Mouse (Mus musculus) liver, postnatal 0 days (tissue): ENCODE data around the gene Mzf1. TPM values are rescaled to one million over a fixed set of nuclear protein-coding genes. Genes with fewer than 3 reads are reported as not detected.

Experiments used
- ATAC-seq: fragments of 200-750 bp; cut with Nextera tagmentation; 2 replicates; pipeline ENCODE4 v1.8.0; 2017; ENCODE audit warnings: mild to moderate bottlenecking, moderate library complexity
- DNase-seq: peaks from one replicate; pipeline ENCODE4 v3.0.0-alpha.2; 2016
- H3K27ac ChIP-seq: fragments of 300-500 bp; sonication (generic); 2 replicates; pipeline ENCODE4 v1.5.1; 2014; ENCODE audit warnings: antibody characterized with exemption, moderate library complexity, mild to moderate bottlenecking, low read depth
- H3K27me3 ChIP-seq: fragments of 300-500 bp; sonication (generic); 2 replicates; pipeline ENCODE4 v1.6.1; 2014; ENCODE audit warnings: low read length, control low read depth, mixed read lengths; ENCODE audit not compliant: insufficient read depth
- H3K36me3 ChIP-seq: fragments of 300-500 bp; sonication (generic); replicated peaks from 2 replicates; pipeline ENCODE4 v1.6.1; 2014; ENCODE audit warnings: mild to moderate bottlenecking, control low read depth, low read length, moderate library complexity, mixed read lengths; ENCODE audit not compliant: insufficient read depth
- H3K4me1 ChIP-seq: fragments of 300-500 bp; sonication (generic); 2 replicates; pipeline ENCODE4 v1.6.1; 2014; ENCODE audit warnings: antibody characterized with exemption, mild to moderate bottlenecking, control low read depth; ENCODE audit not compliant: insufficient read depth
- H3K4me2 ChIP-seq: fragments of 300-500 bp; sonication (generic); 2 replicates; pipeline ENCODE4 v1.6.1; 2014; ENCODE audit warnings: low read depth, mild to moderate bottlenecking, low read length, moderate library complexity, mixed read lengths
- H3K4me3 ChIP-seq: fragments of 300-500 bp; sonication (generic); 2 replicates; pipeline ENCODE4 v1.5.1; 2014; ENCODE audit warnings: low read depth, low read length
- H3K9ac ChIP-seq: fragments of 300-500 bp; sonication (generic); replicated peaks from 2 replicates; pipeline ENCODE4 v1.6.1; 2014; ENCODE audit warnings: mild to moderate bottlenecking, moderate library complexity
- H3K9me3 ChIP-seq: fragments of 300-500 bp; sonication (generic); 2 replicates; pipeline ENCODE4 v1.6.1; 2016; ENCODE audit warnings: mild to moderate bottlenecking, control low read depth, low read length, mixed read lengths
- CTCF ChIP-seq: sonication (generic); IDR thresholded peaks from 2 replicates; pipeline ENCODE4 v1.5.1; 2016; ENCODE audit warnings: antibody characterized with exemption, low read depth
- EP300 ChIP-seq: IDR thresholded peaks from 2 replicates; pipeline ENCODE4 v1.6.1; 2016; ENCODE audit warnings: antibody characterized with exemption, low read depth, mild to moderate bottlenecking
- WGBS: fragments of 180-500 bp; shearing (Covaris S2); extraction: QIAGEN DNeasy Blood & Tissue Kit; methylation state at CpG from one replicate; pipeline ENCODE4 v1.1.7; 2014; ENCODE audit not compliant: insufficient replicate concordance; 5-methylcytosine and 5-hydroxymethylcytosine counted together
- polyA plus RNA-seq: library from polyadenylated mRNA; unstranded; fragments of >200 nt; fragmentation: Nextera tagmentation; extraction: Ambion mirVana; gene quantifications from 2 replicates; pipeline ENCODE4 v1.2.1, GENCODE M21; 2015

The Mzf1 gene
- polyA plus RNA-seq, 1 experiment from 2014 or later: 0.29 TPM

- Histone ChIP-seq H3K36me3 (no peaks in the 10 kb centered on the region), H3K27ac (no peak overlapping the region), H3K27me3 (no peaks in the 10 kb centered on the region), H3K9ac (peak overlapping the region; percentile 61), H3K4me2 (peak overlapping the region; percentile 90), H3K4me1 (peaks cover 12% of the 10 kb centered on the region), H3K9me3 (no peaks in the 10 kb centered on the region), H3K4me3 (peak overlapping the region; percentile 77)
- DNase-seq (no peak), ATAC-seq (peak; percentile 52)
- WGBS: 3% methylated on average over 15 of the region's 15 CpGs
- TF ChIP-seq CTCF (no peak), EP300 (no peak)
These were observed 640 bp downstream of the Mzf1 start for GRCm38 (mm10) chr7:13053961-13054286.

DNA sequence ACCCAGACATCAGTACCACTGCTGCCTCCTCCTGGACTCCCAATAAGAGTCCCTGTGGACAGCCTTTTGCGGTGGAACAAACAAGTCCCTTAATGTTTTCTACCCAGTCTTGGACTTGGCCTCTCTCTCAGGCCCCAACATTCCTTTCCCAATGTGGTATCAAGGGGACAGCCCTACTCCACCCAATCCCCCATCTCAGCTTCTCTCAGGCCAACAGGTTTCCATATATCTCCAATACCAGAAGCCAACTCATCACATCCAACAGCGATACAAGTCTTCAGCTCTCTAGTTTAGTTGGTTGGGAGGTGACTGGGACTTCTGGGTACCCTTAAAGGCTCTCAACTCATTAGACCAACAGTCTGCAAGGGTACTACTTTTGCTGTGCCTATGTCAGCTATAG is 1.1 kb downstream of the Mzf1 start:
- TF ChIP-seq EP300 (no peak), CTCF (no peak)
- WGBS: 92% methylated on average over 2 of the region's 2 CpGs
- ATAC-seq (no peak), DNase-seq (no peak)
- H3K4me2 ChIP-seq: peak overlapping the region; percentile 90
- no peak overlapping the region for H3K27ac ChIP-seq
- H3K27me3 ChIP-seq: no peaks in the 10 kb centered on the region
- 0 out of 2 replicates have a peak overlapping the region, but pooled peaks have one; percentile 77 for H3K4me3 ChIP-seq
- no peaks in the 10 kb centered on the region for H3K9me3 ChIP-seq
- no peaks in the 10 kb centered on the region for H3K36me3 ChIP-seq
- H3K4me1 ChIP-seq: peaks cover 12% of the 10 kb centered on the region
- H3K9ac ChIP-seq: no peak overlapping the region

DNA sequence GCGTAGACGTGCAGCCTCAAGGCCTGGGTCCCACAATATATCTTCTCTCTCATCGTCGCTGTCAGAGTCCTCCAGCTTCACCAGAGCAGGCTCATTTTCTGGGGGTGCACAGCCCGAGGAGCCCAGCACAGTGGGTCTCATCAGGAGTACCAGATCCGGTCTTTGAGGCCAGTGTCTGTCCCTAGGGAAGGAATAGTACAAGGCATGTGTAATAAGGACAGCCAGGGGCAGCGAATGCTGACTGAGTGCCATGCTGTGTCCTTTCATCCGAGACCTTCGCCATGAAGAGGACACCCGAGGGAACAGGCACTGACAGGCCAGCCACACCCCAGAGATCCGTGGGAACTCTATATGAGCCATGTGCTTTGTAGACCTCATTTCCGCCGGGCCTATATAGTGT is 1.6 kb downstream of the Mzf1 start:
- Histone ChIP-seq H3K27ac (no peak overlapping the region), H3K4me1 (peaks cover 12% of the 10 kb centered on the region), H3K9me3 (no peaks in the 10 kb centered on the region), H3K9ac (no peak overlapping the region), H3K27me3 (no peaks in the 10 kb centered on the region), H3K36me3 (no peaks in the 10 kb centered on the region), H3K4me3 (no peak overlapping the region), H3K4me2 (no peak overlapping the region)
- TF ChIP-seq EP300: no peak
- TF ChIP-seq CTCF: no peak
- ATAC-seq (no peak), DNase-seq (no peak)
- 86% methylated on average over 13 of the region's 13 CpGs for WGBS

- Histone ChIP-seq H3K4me3 (no peak overlapping the region), H3K4me2 (no peak overlapping the region), H3K27me3 (peaks cover 27% of the 10 kb centered on the region), H3K9ac (no peak overlapping the region), H3K9me3 (no peaks in the 10 kb centered on the region), H3K27ac (no peak overlapping the region), H3K4me1 (peaks cover 13% of the 10 kb centered on the region), H3K36me3 (no peaks in the 10 kb centered on the region)
- WGBS: 3% methylated on average over 2 of the region's 2 CpGs
- ATAC-seq: peak; percentile 78
- no peak for TF ChIP-seq EP300
- peak; percentile 92 for TF ChIP-seq CTCF
- peak; percentile 70 for DNase-seq
These were observed 8.5 kb downstream of the Mzf1 start for GRCm38 (mm10) chr7:13046084-13046483.

- ATAC-seq (no peak), DNase-seq (no peak)
- TF ChIP-seq EP300 (no peak), CTCF (no peak)
- no peak overlapping the region for H3K27ac ChIP-seq
- H3K9ac ChIP-seq: peak overlapping the region; percentile 39; the same call in 1 of the 2 replicates
- H3K4me3 ChIP-seq: peak overlapping the region; percentile 43
- no peaks in the 10 kb centered on the region for H3K9me3 ChIP-seq
- peaks cover 27% of the 10 kb centered on the region for H3K27me3 ChIP-seq
- H3K4me2 ChIP-seq: peak overlapping the region; percentile 67
- peaks cover 13% of the 10 kb centered on the region for H3K4me1 ChIP-seq
- 5% methylated on average over 23 of the region's 23 CpGs for WGBS
- H3K36me3 ChIP-seq: no peaks in the 10 kb centered on the region
These were observed 10.3 kb downstream of the Mzf1 start for GRCm38 (mm10) chr7:13044254-13044625.

DNA sequence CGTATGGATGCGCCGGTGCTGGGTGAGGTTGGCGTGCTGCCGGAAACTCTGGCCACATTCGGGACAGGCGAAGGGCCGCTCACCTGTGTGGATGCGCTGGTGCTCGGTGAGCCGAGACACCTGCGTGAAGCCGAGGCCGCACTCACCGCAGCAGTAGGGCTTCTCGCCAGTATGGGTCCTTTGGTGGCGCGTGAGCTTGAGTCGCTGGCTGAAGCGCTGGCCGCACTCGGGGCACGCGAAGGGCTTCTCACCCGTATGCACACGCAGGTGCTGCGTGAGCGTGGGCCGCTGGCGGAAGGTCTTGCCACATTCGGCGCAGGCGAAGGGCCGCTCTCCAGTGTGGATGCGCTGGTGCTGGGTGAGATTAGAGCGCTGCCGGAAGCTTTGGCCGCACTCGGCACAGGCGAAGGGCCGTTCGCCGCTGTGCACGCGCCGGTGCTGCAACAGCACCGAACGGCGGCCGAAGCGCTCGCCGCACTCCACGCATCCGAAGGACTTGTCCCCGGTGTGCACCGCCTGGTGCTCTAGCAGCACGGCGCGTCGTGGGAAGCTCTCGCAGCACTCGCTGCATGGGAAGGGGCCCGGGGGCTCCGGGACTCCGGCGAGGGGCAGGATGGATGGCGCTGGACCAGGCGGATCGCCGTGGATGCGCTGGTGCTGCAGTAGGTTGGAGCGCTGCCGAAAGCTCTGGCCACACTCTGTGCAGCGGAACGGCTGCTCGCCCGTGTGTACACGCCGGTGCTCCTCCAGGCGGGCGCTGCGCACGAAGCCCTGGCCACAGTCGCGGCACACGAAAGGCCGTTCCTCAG is 10.9 kb downstream of the Mzf1 start:
- peak overlapping the region; percentile 39; the same call in 1 of the 2 replicates for H3K9ac ChIP-seq
- peak overlapping the region; percentile 67 for H3K4me2 ChIP-seq
- H3K4me3 ChIP-seq: peak overlapping the region; percentile 43
- H3K36me3 ChIP-seq: no peaks in the 10 kb centered on the region
- DNase-seq: no peak
- 7% methylated on average over 80 of the region's 88 CpGs for WGBS
- H3K9me3 ChIP-seq: no peaks in the 10 kb centered on the region
- ATAC-seq: peak; percentile 21; the same call in 1 of the 2 replicates
- H3K4me1 ChIP-seq: peaks cover 18% of the 10 kb centered on the region
- H3K27ac ChIP-seq: no peak overlapping the region
- H3K27me3 ChIP-seq: peaks cover 27% of the 10 kb centered on the region
- TF ChIP-seq CTCF (no peak), EP300 (no peak)
